Mouse (Mus musculus) liver, embryonic 15.5 days (tissue): ENCODE data around the gene Coil. TPM values are rescaled to one million over a fixed set of nuclear protein-coding genes. Genes with fewer than 3 reads are reported as not detected.
"Not testable (repeated sequence)": the region's sequence is repeated elsewhere in the genome, so short reads cannot be mapped to it uniquely, and the experiment has no call there.

Experiments used
- ATAC-seq: fragments of 200-750 bp; cut with Nextera tagmentation; 2 replicates; pipeline ENCODE4 v1.8.0; 2017; ENCODE audit warnings: moderate number of reproducible peaks, mild to moderate bottlenecking, moderate library complexity; ENCODE audit not compliant: insufficient read depth
- H3K27ac ChIP-seq: fragments of 300-500 bp; sonication (generic); replicated peaks from 2 replicates; pipeline ENCODE4 v1.5.1; 2015; ENCODE audit warnings: mild to moderate bottlenecking, inconsistent platforms
- H3K27me3 ChIP-seq: fragments of 300-500 bp; sonication (generic); 2 replicates; pipeline ENCODE4 v1.6.1; 2015; ENCODE audit warnings: mild to moderate bottlenecking, inconsistent platforms
- H3K36me3 ChIP-seq: fragments of 300-500 bp; sonication (generic); replicated peaks from 2 replicates; pipeline ENCODE4 v1.6.1; 2015; ENCODE audit warnings: moderate library complexity, mild to moderate bottlenecking, inconsistent platforms
- H3K4me1 ChIP-seq: fragments of 300-500 bp; sonication (generic); replicated peaks from 2 replicates; pipeline ENCODE4 v1.6.1; 2015; ENCODE audit warnings: inconsistent platforms
- H3K4me2 ChIP-seq: fragments of 300-500 bp; sonication (generic); 2 replicates; pipeline ENCODE4 v1.6.1; 2015; ENCODE audit warnings: moderate library complexity, mild to moderate bottlenecking, inconsistent platforms
- H3K4me3 ChIP-seq: fragments of 300-500 bp; sonication (generic); replicated peaks from 2 replicates; pipeline ENCODE4 v1.5.1; 2015; ENCODE audit warnings: mild to moderate bottlenecking, inconsistent platforms
- H3K9ac ChIP-seq: fragments of 300-500 bp; sonication (generic); 2 replicates; pipeline ENCODE4 v1.6.1; 2015; ENCODE audit warnings: moderate library complexity, mild to moderate bottlenecking, inconsistent platforms
- H3K9me3 ChIP-seq: fragments of 300-500 bp; sonication (generic); replicated peaks from 2 replicates; pipeline ENCODE4 v1.6.1; 2016; ENCODE audit warnings: inconsistent platforms
- WGBS: fragments of 180-500 bp; shearing (Covaris S2); methylation state at CpG from one replicate; pipeline ENCODE4 v1.1.7; 2015; ENCODE audit warnings: mixed read lengths; ENCODE audit not compliant: insufficient replicate concordance; 5-methylcytosine and 5-hydroxymethylcytosine counted together
- polyA plus RNA-seq: library from polyadenylated mRNA; unstranded; fragments of >200 nt; fragmentation: Nextera tagmentation; extraction: Ambion mirVana; gene quantifications from 2 replicates; pipeline ENCODE4 v1.2.1, GENCODE M21; 2015

Coil gene
- polyA plus RNA-seq, 1 experiment from 2014 or later = 3.4 TPM

- H3K27me3 ChIP-seq, H3K9ac ChIP-seq, H3K4me1 ChIP-seq, H3K4me3 ChIP-seq, H3K9me3 ChIP-seq, H3K4me2 ChIP-seq, ATAC-seq, H3K27ac ChIP-seq: not testable (repeated sequence)
- peaks cover 19% of the 10 kb centered on the region for H3K36me3 ChIP-seq
- WGBS = 78% methylated on average over 6 of the region's 7 CpGs
These were observed 71.0 kb downstream of the Coil start for GRCm38 (mm10) chr11:89041073-89041472.

Other genes with a start within 250 kb of the Coil start
- gene Akap1, start 105.7 kb upstream of the Coil start, polyA plus RNA-seq = 8.7 and 9.7 TPM in 2 replicates
- 47.8 and 50.1 TPM in 2 replicates for gene Scpep1, start 14.8 kb upstream of the Coil start, polyA plus RNA-seq
- not detected in 2 replicates for gene Elobl, start 3.3 kb upstream of the Coil start, polyA plus RNA-seq
- gene Trim25, start 29.1 kb downstream of the Coil start, polyA plus RNA-seq = 19.6 and 20.4 TPM in 2 replicates
- 0.40 and 0.62 TPM in 2 replicates for gene Dgke, start 96.6 kb downstream of the Coil start, polyA plus RNA-seq
- gene Gm525, start 103.6 kb downstream of the Coil start, polyA plus RNA-seq = not detected in 2 replicates